Comparison of ENCODE assay signal across 20 mouse cellular contexts in genomic region chr10:116568539-116568938, GRCm38 (mm10). TPM values are rescaled to one million over a fixed set of nuclear protein-coding genes. Genes with fewer than 3 reads are reported as not detected.
A peak's percentile ranks its signal among the peaks of the same experiment; 100 is the strongest.
DNase-seq lines count a peak whose midpoint lies in the region; ATAC-seq and TF ChIP-seq lines count a peak whose summit lies in the region.
"Had no signal": no experiment of that assay in that cellular context is flagged by ENCODE, and none has a peak within 500 bp of the region (broad histone marks: within the 10 kb centered on the region; RNA-seq: fewer than 3 reads in every experiment).

No protein-coding gene starts in this region.

- H3K9ac ChIP-seq in heart, embryonic 12.5 days, result no peak overlapping the region
- H3K9ac ChIP-seq: embryonic facial prominence, embryonic 13.5 days; hindbrain, embryonic 13.5 days; intestine, embryonic 15.5 days; midbrain, embryonic 12.5 days had no signal

- TF ChIP-seq POLR2A in cerebellum, adult 2 months (IDR thresholded peaks at IDR 0.05; ENCODE audit: borderline replicate concordance, insufficient read depth, low read length), result no peak

- H3K4me1 ChIP-seq in cerebellum, adult 2 months (ENCODE audit: control insufficient read depth, insufficient read depth, low read length), result peaks cover 5% of the 10 kb centered on the region
- H3K4me1 ChIP-seq in heart, embryonic 12.5 days (replicated peaks), result peaks cover 9% of the 10 kb centered on the region; the same call in 1 of the 2 replicates
- H3K4me1 ChIP-seq: intestine, embryonic 15.5 days had no signal

- no peaks in the 10 kb centered on the region for H3K9me3 ChIP-seq in heart, embryonic 12.5 days (replicated peaks)
- H3K9me3 ChIP-seq: embryonic facial prominence, embryonic 13.5 days; hindbrain, embryonic 13.5 days; intestine, embryonic 15.5 days; midbrain, embryonic 12.5 days had no signal

- no peaks in the 10 kb centered on the region for H3K36me3 ChIP-seq in heart, embryonic 12.5 days
- H3K36me3 ChIP-seq: embryonic facial prominence, embryonic 13.5 days; hindbrain, embryonic 13.5 days; intestine, embryonic 15.5 days; midbrain, embryonic 12.5 days had no signal

- WGBS in cerebellum, adult 2 months, result 8% methylated on average over 1 of the region's 1 CpGs
- WGBS in heart, embryonic 12.5 days, result 92% methylated on average over 1 of the region's 1 CpGs

- DNase-seq in 416B (ENCODE audit: low read depth), result peak; percentile 54
- DNase-seq in CD4-positive helper T cell, adult 2 months (ENCODE audit: low read depth, low spot score), result peak; percentile 27
- peak; percentile 60 to 82 for DNase-seq in cerebellum, adult 2 months
- DNase-seq in retina, postnatal 1 day, result no peak
- DNase-seq in layer of hippocampus, adult 8-10 months (ENCODE audit: low spot score in 2 of 2), result no peak
- DNase-seq: gastrocnemius, postnatal 14 days; heart, adult 2 months; layer of hippocampus, postnatal 36 days; lung, adult 18-20 months; lung, postnatal 36 days; thymus, postnatal 25 days had no signal

- peak overlapping the region; percentile 74; the same call in 1 of the 2 replicates for H3K27ac ChIP-seq in cerebellum, adult 2 months (ENCODE audit: insufficient read depth, low read length)
- H3K27ac ChIP-seq in heart, embryonic 12.5 days (ENCODE audit: poor library complexity, severe bottlenecking), result no peak overlapping the region
- H3K27ac ChIP-seq: embryonic facial prominence, embryonic 13.5 days; heart, adult 2 months; hindbrain, embryonic 13.5 days; intestine, embryonic 15.5 days; midbrain, embryonic 12.5 days; stomach, postnatal 0 days had no signal

- H3K4me3 ChIP-seq in cerebellum, adult 2 months (replicated peaks; ENCODE audit: insufficient read depth, low read depth, low read length), result no peak overlapping the region
- H3K4me3 ChIP-seq in heart, embryonic 12.5 days, result no peak overlapping the region
- H3K4me3 ChIP-seq: embryonic facial prominence, embryonic 13.5 days; heart, adult 2 months; hindbrain, embryonic 13.5 days; intestine, embryonic 15.5 days; midbrain, embryonic 12.5 days; myocyte had no signal

- peak; percentile 71 for ATAC-seq in common myeloid progenitor, adult 5-6 weeks (replicated peaks; ENCODE audit: low read depth, poor library complexity, severe bottlenecking)
- no peak for ATAC-seq in heart, embryonic 12.5 days (ENCODE audit: insufficient number of reproducible peaks, low FRiP score)
- ATAC-seq: intestine, embryonic 15.5 days; Patski had no signal

- H3K4me2 ChIP-seq in heart, embryonic 12.5 days, result no peak overlapping the region
- H3K4me2 ChIP-seq: embryonic facial prominence, embryonic 13.5 days; hindbrain, embryonic 13.5 days; intestine, embryonic 15.5 days; midbrain, embryonic 12.5 days had no signal

- H3K27me3 ChIP-seq in cerebellum, adult 2 months (ENCODE audit: control insufficient read depth, insufficient read depth, low read length), result no peaks in the 10 kb centered on the region
- H3K27me3 ChIP-seq in heart, embryonic 12.5 days (replicated peaks), result no peaks in the 10 kb centered on the region
- H3K27me3 ChIP-seq: embryonic facial prominence, embryonic 13.5 days; hindbrain, embryonic 13.5 days; intestine, embryonic 15.5 days; midbrain, embryonic 12.5 days; Patski had no signal

- no peak for TF ChIP-seq CTCF in cerebellum, adult 2 months (IDR thresholded peaks at IDR 0.05; ENCODE audit: borderline replicate concordance, insufficient read depth, low read depth, low read length)

RNA-seq across cellular contexts. Expression of gene Cnot2, which starts 12.8 kb away (rescaled TPM):
- polyA plus RNA-seq in cerebellum, adult 2 months (2012; rRNA removed), result 88.1 and 99.3 TPM in 2 replicates
- total RNA-seq in common myeloid progenitor, adult 5-6 weeks (2017), result 142 and 172 TPM in 2 replicates
- polyA plus RNA-seq in heart, embryonic 12.5 days (2016; fragmentation: Nextera tagmentation; extraction: Ambion mirVana), result 76.9 and 79.8 TPM in 2 replicates
- 10 to 100 TPM; 63.9 to 92.1 (median 72.4) TPM for total RNA-seq in layer of hippocampus, adult 8-10 months (2022)

Comparison
In these comparisons a context has a peak if more than half of its experiments do, and no peak if none do; other contexts are left out.
1. DNase-seq: peak in 416B (single experiment), CD4-positive helper T cell, adult 2 months (single experiment) and cerebellum, adult 2 months (2 of 2); none in retina, postnatal 1 day (single experiment) and layer of hippocampus, adult 8-10 months (0 of 2).